Mouse (Mus musculus) megakaryocyte, adult 5-6 weeks (primary cell): ENCODE results near the gene Fbxo27. TPM values are rescaled to one million over a fixed set of nuclear protein-coding genes. Genes with fewer than 3 reads are reported as not detected.

Experiments
- ATAC-seq: 2 replicates; pipeline ENCODE4 v1.8.0; 2016; ENCODE audit warnings: mild to moderate bottlenecking, inconsistent platforms; ENCODE audit not compliant: poor library complexity, severe bottlenecking
- total RNA-seq, 2 experiments: library from RNA; stranded (forward) in 1 of 2; stranded (reverse) in 1 of 2; fragments of 153-499, 151-499 nt in 1 of 2; fragments of 221-1000, 200-1000 nt in 1 of 2; gene quantifications; 2 replicates each; pipeline versions ENCODE4 v1.2.3 to v1.2.4; 2015 to 2017

Fbxo27 gene
- total RNA-seq, 2 experiments from 2014 or later = 0.58 to 0.70 TPM

- peak; percentile 97 for ATAC-seq
Observed at GRCm38 (mm10) chr7:28741709-28742438, 49.2 kb downstream of the Fbxo27 start, which contains the start of the genes Mrps12 and Sars2. Gene Mrps12, minus strand, starts transcription at chr7:28741820. Gene Sars2, plus strand, starts transcription at chr7:28741992.

Other genes starting within 250 kb of the Fbxo27 start
- gene Lrfn1, start 240.9 kb upstream of the Fbxo27 start, total RNA-seq (2015) = 1.0 and 1.7 TPM in 2 replicates
- gene Lrfn1, start 240.9 kb upstream of the Fbxo27 start, total RNA-seq (2017) = 0.66 and 0.98 TPM in 2 replicates
- gene Ifnl2, start 182.4 kb upstream of the Fbxo27 start, total RNA-seq (2015) = not detected in 2 replicates
- gene Ifnl2, start 182.4 kb upstream of the Fbxo27 start, total RNA-seq (2017) = not detected in 2 replicates
- not detected in 2 replicates for gene Ifnl3, start 170.0 kb upstream of the Fbxo27 start, total RNA-seq (2015)
- not detected in 2 replicates for gene Ifnl3, start 170.0 kb upstream of the Fbxo27 start, total RNA-seq (2017)
- not detected in 2 replicates for gene Sycn, start 152.0 kb upstream of the Fbxo27 start, total RNA-seq (2015)
- gene Sycn, start 152.0 kb upstream of the Fbxo27 start, total RNA-seq (2017) = not detected in 2 replicates
- gene Nccrp1, start 145.6 kb upstream of the Fbxo27 start, total RNA-seq (2015) = 1.4 and 2.2 TPM in 2 replicates
- gene Nccrp1, start 145.6 kb upstream of the Fbxo27 start, total RNA-seq (2017) = 0.26 TPM in 1 of 2 replicates, not detected in the other
- 30.2 and 35.4 TPM in 2 replicates for gene Samd4b, start 94.7 kb upstream of the Fbxo27 start, total RNA-seq (2015)
- 6.1 and 7.1 TPM in 2 replicates for gene Samd4b, start 94.7 kb upstream of the Fbxo27 start, total RNA-seq (2017)
- 10.0 and 12.8 TPM in 2 replicates for gene Pak4, start 94.7 kb upstream of the Fbxo27 start, total RNA-seq (2015)
- gene Pak4, start 94.7 kb upstream of the Fbxo27 start, total RNA-seq (2017) = 9.9 and 11.7 TPM in 2 replicates
- gene Acp7, start 61.5 kb upstream of the Fbxo27 start, total RNA-seq (2015) = not detected in 2 replicates
- gene Acp7, start 61.5 kb upstream of the Fbxo27 start, total RNA-seq (2017) = not detected in 2 replicates
- gene Fbxo17, start 24.0 kb downstream of the Fbxo27 start, total RNA-seq (2015) = 1.1 and 1.2 TPM in 2 replicates
- 0.26 and 0.77 TPM in 2 replicates for gene Fbxo17, start 24.0 kb downstream of the Fbxo27 start, total RNA-seq (2017)
- 67.6 and 79.2 TPM in 2 replicates for gene Mrps12, start 49.0 kb downstream of the Fbxo27 start, total RNA-seq (2015)
- 29.1 and 32.0 TPM in 2 replicates for gene Mrps12, start 49.0 kb downstream of the Fbxo27 start, total RNA-seq (2017)
- 4.8 and 4.9 TPM in 2 replicates for gene Sars2, start 49.1 kb downstream of the Fbxo27 start, total RNA-seq (2015)
- 5.6 and 6.9 TPM in 2 replicates for gene Sars2, start 49.1 kb downstream of the Fbxo27 start, total RNA-seq (2017)
- gene Ccer2, start 63.3 kb downstream of the Fbxo27 start, total RNA-seq (2015) = not detected in 2 replicates
- gene Ccer2, start 63.3 kb downstream of the Fbxo27 start, total RNA-seq (2017) = not detected in 2 replicates
- gene Sirt2, start 73.9 kb downstream of the Fbxo27 start, total RNA-seq (2015) = 70.0 and 73.0 TPM in 2 replicates
- 28.0 and 36.7 TPM in 2 replicates for gene Sirt2, start 73.9 kb downstream of the Fbxo27 start, total RNA-seq (2017)
- gene Nfkbib, start 74.7 kb downstream of the Fbxo27 start, total RNA-seq (2015) = 15.5 and 19.5 TPM in 2 replicates
- 13.3 and 15.6 TPM in 2 replicates for gene Nfkbib, start 74.7 kb downstream of the Fbxo27 start, total RNA-seq (2017)
- gene Rinl, start 96.1 kb downstream of the Fbxo27 start, total RNA-seq (2015) = 64.9 and 68.8 TPM in 2 replicates
- gene Rinl, start 96.1 kb downstream of the Fbxo27 start, total RNA-seq (2017) = 62.6 and 71.5 TPM in 2 replicates
- 275 and 307 TPM in 2 replicates for gene Hnrnpl, start 115.7 kb downstream of the Fbxo27 start, total RNA-seq (2015)
- 187 and 291 TPM in 2 replicates for gene Hnrnpl, start 115.7 kb downstream of the Fbxo27 start, total RNA-seq (2017)
- 119 TPM in 2 replicates for gene Ech1, start 132.4 kb downstream of the Fbxo27 start, total RNA-seq (2015)
- 78.8 and 82.8 TPM in 2 replicates for gene Ech1, start 132.4 kb downstream of the Fbxo27 start, total RNA-seq (2017)
- 3.1 and 13.4 TPM in 2 replicates for gene Lgals4, start 141.0 kb downstream of the Fbxo27 start, total RNA-seq (2015)
- gene Lgals4, start 141.0 kb downstream of the Fbxo27 start, total RNA-seq (2017) = 5.2 and 5.9 TPM in 2 replicates
- gene Lgals7, start 171.0 kb downstream of the Fbxo27 start, total RNA-seq (2015) = not detected in 2 replicates
- gene Lgals7, start 171.0 kb downstream of the Fbxo27 start, total RNA-seq (2017) = not detected in 2 replicates
- not detected in 2 replicates for gene Capn12, start 188.6 kb downstream of the Fbxo27 start, total RNA-seq (2015)
- gene Capn12, start 188.6 kb downstream of the Fbxo27 start, total RNA-seq (2017) = not detected in 2 replicates